Comparison of ENCODE assay signal across 8 mouse cellular contexts in the genomic region with DNA sequence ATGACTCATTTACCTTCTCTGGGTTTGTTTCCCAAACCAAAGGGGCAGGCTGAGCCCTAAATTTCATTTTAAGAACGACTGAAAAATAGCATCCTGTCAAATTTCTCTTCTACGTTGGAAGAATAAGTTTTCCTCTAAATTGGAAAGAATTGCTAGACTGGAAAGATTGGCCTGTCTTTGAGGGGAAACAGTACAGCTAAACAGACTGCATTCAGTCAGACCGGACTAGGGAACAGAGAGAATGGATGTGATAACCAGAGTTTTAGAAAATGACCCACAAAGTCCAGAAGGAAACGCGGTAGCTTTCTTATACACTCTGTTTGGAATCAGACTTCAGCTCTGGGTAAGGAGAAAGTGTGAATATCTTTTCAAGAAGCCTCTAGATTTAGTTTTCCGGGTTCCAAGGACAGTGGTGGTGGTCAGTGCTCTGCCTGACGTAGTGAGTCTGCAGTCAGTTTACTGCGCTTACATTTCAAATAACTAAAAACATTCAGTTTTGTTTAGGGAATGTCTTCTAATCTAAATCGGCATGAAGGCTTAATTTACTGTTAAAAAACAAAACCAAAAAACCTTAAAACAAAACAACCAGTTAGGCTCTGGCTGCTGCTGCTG. TPM values are rescaled to one million over a fixed set of nuclear protein-coding genes. Genes with fewer than 3 reads are reported as not detected.
DNase-seq lines count a peak whose midpoint lies in the region; ATAC-seq and TF ChIP-seq lines count a peak whose summit lies in the region.

No protein-coding gene starts in this region.

- no peaks in the 10 kb centered on the region for H3K9me3 ChIP-seq in intestine, embryonic 16.5 days (ENCODE audit: control insufficient read depth, low read length)

- no peak for TF ChIP-seq CTCF in lung, adult 2 months (IDR thresholded peaks at IDR 0.05; ENCODE audit: insufficient read depth, low read length)

- peak overlapping the region; percentile 67 for H3K9ac ChIP-seq in intestine, embryonic 16.5 days (ENCODE audit: low read depth, low read length)

- H3K4me3 ChIP-seq in lung, adult 2 months (replicated peaks; ENCODE audit: extremely low read depth, low read depth, low read length): peak overlapping the region; percentile 80
- H3K4me3 ChIP-seq in intestine, embryonic 16.5 days (ENCODE audit: low read length): peak overlapping the region; percentile 58

- peaks cover 11% of the 10 kb centered on the region; the same call in 1 of the 2 replicates for H3K4me1 ChIP-seq in lung, adult 2 months (ENCODE audit: control insufficient read depth, insufficient read depth, low read length)
- peaks cover 20% of the 10 kb centered on the region for H3K4me1 ChIP-seq in intestine, embryonic 16.5 days (ENCODE audit: control insufficient read depth, insufficient read depth, low read length)

- no peaks in the 10 kb centered on the region for H3K27me3 ChIP-seq in intestine, embryonic 16.5 days (replicated peaks; ENCODE audit: control insufficient read depth, insufficient read depth, low read length)

- no peak for TF ChIP-seq POLR2A in lung, adult 2 months (IDR thresholded peaks at IDR 0.05; ENCODE audit: borderline replicate concordance, extremely low read depth, low read depth, low read length)

- no peak for DNase-seq in lung, adult 2 months
- DNase-seq in lung, postnatal 4 days: no peak
- DNase-seq in embryo, embryonic 9.5 days (ENCODE audit: extremely low spot score): peak; percentile 12
- peak; percentile 20 for DNase-seq in retina, embryonic 14.5 days (ENCODE audit: low spot score)
- no peak for DNase-seq in ovary, postnatal 10 days (ENCODE audit: low spot score)
- DNase-seq in gastrocnemius, postnatal 36 days: no peak
- no peak for DNase-seq in urinary bladder, adult 18-20 months (ENCODE audit: low spot score in 2 of 2)

- ATAC-seq in intestine, embryonic 16.5 days: no peak

- intact Hi-C loops in gastrocnemius, postnatal 36 days (cut with DNase I): no loop called here

- 1% methylated on average over 9 of the region's 9 CpGs for WGBS in lung, adult 2 months
- WGBS in intestine, embryonic 16.5 days: 13% methylated on average over 9 of the region's 9 CpGs

- H3K36me3 ChIP-seq in intestine, embryonic 16.5 days (ENCODE audit: control insufficient read depth, insufficient read depth, low read length): no peaks in the 10 kb centered on the region; the same call in 1 of the 2 replicates

- peak overlapping the region; percentile 70 for H3K4me2 ChIP-seq in intestine, embryonic 16.5 days (ENCODE audit: low read depth, low read length)

- peak overlapping the region; percentile 69 for H3K27ac ChIP-seq in intestine, embryonic 16.5 days (ENCODE audit: low read length)

RNA-seq across cellular contexts. Expression of gene Fkbp7, which starts 0.7 kb away (rescaled TPM):
- polyA plus RNA-seq in lung, adult 2 months (2012; rRNA removed): 4.2 and 8.4 TPM in 2 replicates
- polyA plus RNA-seq in intestine, embryonic 16.5 days (2015; fragmentation: Nextera tagmentation; extraction: Ambion mirVana): 42.7 and 44.5 TPM in 2 replicates
- 10 to 100 TPM in 1 of 2 experiments, 1 to 10 TPM in 1; 7.2 to 11.2 TPM for total RNA-seq in gastrocnemius, postnatal 36 days (2021)

RNA-seq across cellular contexts. Expression of gene Plekha3, which starts 2.8 kb away (rescaled TPM):
- polyA plus RNA-seq in lung, adult 2 months (2012; rRNA removed): 17.3 and 23.0 TPM in 2 replicates
- 2.1 and 2.2 TPM in 2 replicates for polyA plus RNA-seq in intestine, embryonic 16.5 days (2015; fragmentation: Nextera tagmentation; extraction: Ambion mirVana)
- total RNA-seq in gastrocnemius, postnatal 36 days (2021): 1 to 10 TPM; 8.2 to 8.6 TPM

RNA-seq across cellular contexts. Expression of gene Pjvk, which starts 24.0 kb away (rescaled TPM):
- polyA plus RNA-seq in lung, adult 2 months (2012; rRNA removed): not detected in 2 replicates
- not detected in 2 replicates for polyA plus RNA-seq in intestine, embryonic 16.5 days (2015; fragmentation: Nextera tagmentation; extraction: Ambion mirVana)
- not detected for total RNA-seq in gastrocnemius, postnatal 36 days (2021)

RNA-seq across cellular contexts. Expression of gene Prkra, which starts 24.4 kb away (rescaled TPM):
- 11.2 and 11.6 TPM in 2 replicates for polyA plus RNA-seq in lung, adult 2 months (2012; rRNA removed)
- polyA plus RNA-seq in intestine, embryonic 16.5 days (2015; fragmentation: Nextera tagmentation; extraction: Ambion mirVana): 37.8 and 38.3 TPM in 2 replicates
- 1 to 10 TPM; 3.5 to 3.7 TPM for total RNA-seq in gastrocnemius, postnatal 36 days (2021)

Comparison
In these comparisons a context has a peak if more than half of its experiments do, and no peak if none do; other contexts are left out.
1. DNase-seq: peak in embryo, embryonic 9.5 days (single experiment) and retina, embryonic 14.5 days (single experiment); none in lung, adult 2 months (single experiment), lung, postnatal 4 days (0 of 2), ovary, postnatal 10 days (single experiment), gastrocnemius, postnatal 36 days (0 of 2) and urinary bladder, adult 18-20 months (0 of 2).